Mouse (Mus musculus): ENCODE data around the gene Nub1.

Gene Nub1

DNA sequence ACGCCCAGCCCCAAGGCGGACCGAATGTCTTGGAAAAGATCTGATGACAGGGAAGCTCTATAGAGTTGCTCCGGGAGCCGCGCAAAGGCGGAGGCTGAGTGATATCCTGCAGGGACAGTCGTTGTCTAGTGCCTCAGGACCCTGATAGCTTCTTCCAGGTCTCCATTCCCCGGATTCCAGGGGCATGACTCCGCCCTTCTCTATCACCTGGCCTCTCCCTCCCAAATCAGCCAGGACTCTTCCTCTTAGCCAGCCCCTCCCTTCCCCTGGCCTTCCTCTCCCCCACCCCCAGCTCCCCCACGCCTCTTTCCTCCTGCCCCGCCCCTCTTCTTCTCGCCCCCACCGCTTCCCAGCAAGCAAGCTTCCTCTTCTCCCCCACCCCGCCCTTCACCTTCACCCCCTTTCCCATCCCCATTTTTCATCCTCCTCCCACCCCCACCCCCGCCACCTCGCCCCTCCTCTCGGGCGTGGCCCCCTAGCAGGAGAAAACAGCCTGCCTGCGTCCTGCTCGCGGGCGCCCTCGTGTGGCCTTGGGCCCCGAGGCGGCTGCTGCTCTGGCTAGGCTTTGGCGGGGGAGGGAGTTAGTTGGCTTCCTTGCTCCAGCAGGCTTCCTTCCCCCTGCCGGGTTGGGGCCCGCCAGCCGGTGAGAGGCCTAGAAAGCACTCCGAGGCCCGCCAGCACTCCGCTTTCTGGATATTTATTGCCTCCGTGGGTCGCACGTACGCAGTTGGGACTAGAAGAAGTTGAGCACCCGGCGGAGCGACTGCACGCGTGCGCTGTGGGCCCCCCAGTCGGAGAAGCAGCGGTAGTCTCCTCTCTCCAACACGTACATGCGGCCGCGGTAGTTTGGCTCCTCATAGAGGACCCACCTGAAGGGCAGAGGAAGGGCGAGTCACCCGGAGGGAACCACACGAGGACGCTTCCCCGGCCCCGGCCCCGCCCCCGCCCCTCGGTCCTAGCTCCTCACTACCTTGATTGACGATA is 65.3 kb downstream of the Nub1 start:
- no peak for TF ChIP-seq GATA4 (IDR thresholded peaks at IDR 0.05; ENCODE audit: insufficient replicate concordance, low read length)

DNA sequence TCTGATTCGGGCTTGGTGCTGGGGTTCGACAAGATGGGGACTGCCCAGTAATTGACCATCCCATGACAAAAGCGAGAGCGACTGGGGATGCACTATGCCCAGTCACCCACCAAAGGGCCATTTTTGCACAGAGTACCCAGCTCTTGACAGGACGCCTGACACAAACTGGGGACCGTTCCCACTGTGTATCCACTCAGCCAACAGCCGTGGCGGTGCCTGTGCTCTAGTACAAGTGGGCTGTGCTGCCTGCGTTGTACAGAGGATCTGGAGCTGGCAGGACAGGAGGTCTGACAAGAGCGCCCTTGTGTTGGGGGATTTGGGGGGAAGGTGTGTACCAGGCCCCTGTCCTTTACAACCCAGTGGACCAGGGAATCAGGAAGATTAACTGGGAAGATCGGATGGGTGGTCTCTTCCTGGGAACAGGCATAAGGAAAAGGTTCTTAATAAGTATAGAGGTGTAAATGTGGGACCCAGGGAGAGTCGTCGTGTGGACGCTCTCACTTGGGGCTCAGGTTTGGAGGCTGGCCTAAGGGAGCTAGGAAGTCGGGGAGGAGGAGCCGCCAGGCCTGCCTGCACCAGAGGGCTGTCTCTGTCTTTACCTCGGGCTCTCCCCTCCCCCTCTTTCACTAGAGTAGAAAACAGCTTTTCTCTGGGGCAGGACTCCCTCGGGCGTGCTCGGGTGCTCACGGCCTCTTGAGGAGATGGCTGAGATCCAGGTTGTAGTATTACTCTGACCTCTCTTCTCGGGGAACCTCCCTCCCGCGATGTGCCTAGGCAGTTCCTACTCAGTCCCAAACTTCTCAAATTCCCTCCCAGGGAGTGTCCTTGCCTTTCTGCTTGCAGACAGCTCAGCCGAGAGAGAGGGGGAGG is 66.2 kb downstream of the Nub1 start:
- TF ChIP-seq GATA4 (IDR thresholded peaks at IDR 0.05; ENCODE audit: insufficient replicate concordance, low read length): no peak

DNA sequence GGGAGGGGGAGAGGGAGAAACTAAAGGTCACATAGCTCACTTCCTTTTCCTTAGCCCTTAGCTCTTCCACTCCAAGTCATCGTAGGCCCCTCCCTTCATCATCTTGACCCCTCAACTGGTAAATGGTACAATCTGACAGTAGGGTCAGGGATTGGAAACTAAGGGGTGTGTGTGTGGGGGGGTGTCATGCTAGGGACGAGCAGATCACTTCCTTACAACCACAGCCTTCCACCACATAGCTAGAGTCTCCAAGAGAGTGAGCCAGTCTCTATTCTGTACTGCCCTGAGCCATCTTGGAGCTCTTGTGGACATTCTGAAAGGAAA is 66.8 kb downstream of the Nub1 start:
- no peak for TF ChIP-seq GATA4 (IDR thresholded peaks at IDR 0.05; ENCODE audit: insufficient replicate concordance, low read length)

DNA sequence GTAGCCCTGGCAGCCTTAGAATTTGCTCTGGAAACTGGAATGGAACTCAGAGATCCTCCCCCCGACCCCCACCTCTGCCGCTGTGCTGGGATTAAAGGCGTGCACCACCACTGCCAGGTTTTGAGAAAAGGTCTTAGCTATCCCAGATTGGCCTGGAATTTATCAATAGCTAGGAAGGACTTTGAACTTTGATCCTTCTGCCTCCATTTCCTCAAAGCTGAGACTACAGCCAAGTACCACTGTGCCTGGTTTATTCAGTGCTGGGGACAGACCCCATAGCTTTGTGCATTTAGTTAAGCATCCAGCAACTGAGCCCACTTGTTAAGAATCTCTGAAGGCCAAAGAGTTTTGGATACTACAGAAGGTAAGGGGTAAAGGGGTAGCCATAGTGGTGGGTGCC is 71.6 kb downstream of the Nub1 start:
- no peak for TF ChIP-seq GATA4 (IDR thresholded peaks at IDR 0.05; ENCODE audit: insufficient replicate concordance, low read length)

DNA sequence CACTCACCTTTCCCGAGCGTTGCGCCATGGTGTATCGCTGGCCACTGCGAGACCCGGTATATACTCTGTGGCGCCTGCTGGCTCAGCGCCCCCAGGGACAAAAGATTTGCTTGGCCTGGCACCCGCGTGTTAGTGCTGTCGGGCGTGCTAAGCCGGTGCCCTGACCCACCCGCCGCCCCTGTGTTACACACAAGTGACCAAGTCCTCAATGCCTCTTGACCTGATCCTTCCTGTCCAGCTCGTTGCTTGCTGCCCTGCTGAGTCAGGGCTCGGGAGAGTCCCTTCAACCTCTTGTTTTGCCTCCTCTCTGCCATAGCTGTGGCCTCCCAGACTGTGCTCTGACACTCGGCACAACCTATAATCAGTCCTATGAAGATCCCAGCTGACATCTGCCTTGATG is 72.5 kb downstream of the Nub1 start, which contains the start of gene Crygn:
Gene Crygn, minus strand, starts transcription at position 193 of the 400 bp plus-strand sequence.
- TF ChIP-seq GATA4 (IDR thresholded peaks at IDR 0.05; ENCODE audit: insufficient replicate concordance, low read length): no peak

Measured in liver, adult (tissue).